Mouse (Mus musculus): ENCODE results near the gene Gypa.

Gene Gypa

GRCm38 (mm10) chr8:80493523-80494345, at the start of gene Gypa:
TSS of gene Gypa (plus strand) at chr8:80493781.
- peak in 1 of 2 experiments; percentile 10 for DNase-seq

DNA sequence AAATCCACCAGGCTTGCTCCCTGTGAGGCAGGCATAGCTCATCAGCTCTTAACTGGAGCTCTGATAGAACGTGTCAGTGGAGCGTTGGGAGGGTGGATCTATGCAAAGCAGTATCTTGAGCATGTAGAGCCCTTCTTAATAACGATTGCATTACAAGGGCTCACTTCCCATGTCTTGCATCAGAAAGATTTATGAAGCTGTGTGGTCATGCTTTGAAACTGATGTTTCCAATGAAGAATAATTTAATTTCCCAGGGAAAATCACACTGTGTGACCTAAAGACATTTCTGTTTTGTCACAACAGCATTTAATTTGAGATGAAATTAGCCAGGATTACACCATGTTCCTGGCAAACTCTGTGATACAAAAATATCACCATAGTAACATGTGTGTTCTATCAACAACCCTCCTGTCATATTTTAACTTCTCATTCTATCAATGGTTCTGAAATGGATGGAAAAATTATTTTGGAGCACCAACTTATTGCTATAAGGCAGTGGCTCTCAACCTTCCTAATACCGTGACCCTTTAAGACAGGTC, 49.0 kb upstream of the Gypa start:
- no peak for DNase-seq

DNA sequence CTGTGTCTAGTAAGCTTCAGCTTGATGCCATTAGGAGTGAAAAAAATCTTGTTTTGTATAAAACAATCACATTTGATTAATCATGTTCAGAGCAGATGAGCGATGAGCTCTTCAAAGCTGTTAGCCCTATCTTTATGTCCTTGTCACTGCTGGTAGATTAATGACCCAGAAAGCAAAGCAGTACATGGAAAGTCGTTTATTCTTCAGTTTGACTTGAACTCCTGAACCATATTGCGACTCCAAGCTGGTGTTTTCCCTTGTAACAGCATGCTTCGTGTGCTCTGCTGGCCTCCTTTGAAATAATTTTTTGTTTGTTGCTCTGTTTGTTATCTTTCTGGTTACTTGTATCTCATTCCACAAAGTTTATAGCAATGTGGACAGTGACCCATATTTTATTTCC, 46.4 kb upstream of the Gypa start:
- DNase-seq = no peak

DNA sequence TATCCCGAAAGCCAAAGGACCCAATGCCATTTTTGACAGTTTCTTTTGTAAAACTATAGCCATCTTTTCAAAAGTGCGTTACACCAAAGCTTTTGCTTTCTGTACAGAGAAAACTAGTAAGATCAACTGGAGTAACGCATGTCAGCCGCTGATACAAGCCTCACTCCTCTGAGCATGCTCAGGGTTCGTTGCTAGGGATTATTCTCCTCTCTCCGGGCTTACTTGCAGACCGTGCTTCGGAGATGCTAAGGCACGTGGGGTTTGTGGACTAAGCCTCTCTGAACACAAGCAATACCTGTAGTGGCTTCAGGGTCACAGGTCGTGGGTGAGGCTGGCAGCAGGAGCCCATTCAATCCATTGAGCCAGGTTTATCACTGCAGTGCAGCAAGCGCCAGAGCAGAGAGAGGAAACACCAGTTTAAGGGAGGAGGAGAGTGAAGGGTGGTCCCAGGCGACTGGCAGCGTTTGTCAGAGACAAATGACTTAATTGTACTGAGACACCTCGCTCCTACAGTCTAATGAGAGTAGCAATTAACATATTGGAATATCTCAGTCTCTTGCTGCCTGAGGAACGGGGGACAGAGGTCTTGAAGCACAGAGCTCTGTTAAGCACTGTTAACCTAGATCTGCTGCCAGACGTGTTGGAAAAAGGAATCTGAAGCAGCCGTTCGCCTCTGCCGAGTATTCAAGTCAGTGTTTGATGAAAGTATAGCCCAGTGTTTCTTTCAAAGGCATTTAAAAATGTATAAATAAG, 41.5 kb upstream of the Gypa start:
- DNase-seq = no peak

DNA sequence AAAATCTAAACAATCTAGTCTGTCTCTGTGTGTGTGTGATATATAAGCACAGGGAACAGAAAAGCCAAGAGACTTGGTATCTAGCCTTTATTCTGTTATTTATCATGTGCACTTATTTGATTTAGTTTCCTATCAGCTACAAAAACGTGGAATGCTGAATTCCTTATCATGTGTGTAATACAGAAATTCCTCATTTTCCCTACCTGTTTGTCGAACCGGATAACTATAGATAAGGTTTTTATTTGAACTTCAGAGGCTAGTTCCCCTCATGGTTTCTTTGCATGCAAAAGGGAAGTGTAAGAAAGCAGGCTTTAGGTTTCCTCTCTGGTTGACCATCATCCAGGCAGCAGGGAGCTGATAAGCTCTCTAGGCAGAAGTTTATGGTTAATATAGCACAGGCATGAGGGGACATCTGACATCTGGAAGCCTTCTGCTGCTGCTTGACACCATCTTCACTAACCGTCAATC, 30.1 kb upstream of the Gypa start:
- DNase-seq = no peak

DNA sequence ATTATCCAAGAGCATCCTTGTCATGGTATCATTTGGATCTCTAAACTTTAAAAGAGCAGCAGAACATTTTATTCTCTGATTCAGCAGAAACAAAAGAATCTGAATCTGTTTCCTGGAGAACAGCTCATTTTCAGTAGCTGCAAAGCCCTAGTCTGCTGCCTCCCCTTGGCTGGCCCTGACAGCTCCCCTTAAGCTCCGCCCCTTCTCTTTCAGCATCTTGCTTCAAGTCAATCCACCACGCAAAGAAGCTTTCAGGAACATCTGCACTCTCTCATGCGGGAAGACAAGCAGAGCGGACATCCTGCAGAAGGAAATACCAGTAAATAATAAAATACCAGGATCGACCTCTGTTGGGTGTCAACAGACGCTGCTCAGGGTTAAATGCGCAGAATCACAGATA, 18.6 kb upstream of the Gypa start:
- peak in 1 of 2 experiments; percentile 9 for DNase-seq

DNA sequence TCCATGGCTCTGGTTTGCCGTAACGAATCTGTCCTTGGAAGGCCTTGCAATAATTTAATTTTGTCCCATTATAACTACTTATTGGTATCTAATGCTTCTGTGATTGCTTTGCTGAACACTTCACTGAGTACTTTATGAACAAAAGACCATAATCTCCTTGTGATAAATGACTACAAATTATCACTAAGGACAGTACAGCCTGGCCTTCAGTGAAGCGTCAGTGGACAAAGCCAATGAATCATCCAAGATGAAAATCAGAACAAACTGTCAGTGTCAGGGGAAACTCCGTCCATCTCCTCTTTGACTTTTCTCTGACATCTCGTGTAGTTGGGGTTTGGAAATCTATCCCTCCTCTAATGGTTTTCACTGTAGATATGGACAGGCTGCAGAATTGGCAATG, 15.4 kb upstream of the Gypa start:
- DNase-seq = no peak

GRCm38 (mm10) chr8:80479129-80479528, 14.5 kb upstream of the Gypa start:
- DNase-seq = no peak

GRCm38 (mm10) chr8:80482173-80482572, 11.4 kb upstream of the Gypa start:
- no peak for DNase-seq

DNA sequence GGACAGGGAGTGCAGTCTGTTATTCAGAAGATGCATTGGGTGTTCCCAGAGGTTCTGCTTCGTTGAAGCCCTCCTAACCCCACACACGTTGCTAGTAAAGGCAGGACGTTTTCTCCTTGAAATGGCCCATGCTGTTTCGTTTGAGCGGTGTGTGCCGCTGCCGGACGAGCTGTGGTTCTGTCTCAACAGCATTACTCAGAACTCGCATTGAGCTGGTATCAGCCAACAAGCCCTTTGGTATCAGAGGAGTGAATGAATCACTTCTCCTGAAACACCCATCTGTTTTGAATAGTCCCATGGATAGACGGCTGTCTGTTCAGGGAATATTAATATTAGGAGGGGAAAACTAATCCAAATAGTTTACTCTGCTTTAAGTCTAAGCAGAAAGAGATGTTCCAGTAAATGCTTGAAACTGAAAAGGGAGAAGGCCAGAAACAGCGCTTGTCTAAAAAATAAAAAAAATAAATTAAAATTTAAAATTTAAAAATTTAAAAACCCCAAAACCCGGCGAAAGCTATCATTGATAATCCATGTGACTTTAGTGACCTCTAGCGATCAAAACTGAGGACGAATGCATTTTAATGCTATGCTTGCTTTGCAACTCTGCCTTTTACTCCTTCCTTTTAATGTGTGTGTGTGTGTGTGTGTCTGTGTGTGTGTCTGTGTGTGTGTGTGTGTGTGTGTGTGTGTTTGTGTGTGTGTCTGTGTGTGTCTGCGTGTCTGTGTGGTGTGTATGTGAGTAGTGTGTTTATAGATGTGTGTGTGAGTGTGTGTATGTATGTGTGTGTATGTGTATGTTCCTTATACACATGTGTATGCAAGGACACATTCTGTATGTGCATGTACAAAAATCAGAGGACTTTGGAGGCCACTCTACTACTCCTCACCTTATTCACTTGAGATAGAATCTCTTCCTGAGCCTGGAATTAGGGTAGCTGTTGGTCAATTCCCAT, 10.5 kb upstream of the Gypa start:
- DNase-seq = peak; percentile 53 to 76

- DNase-seq = no peak
These were observed 2.0 kb upstream of the Gypa start for GRCm38 (mm10) chr8:80491562-80491961.

DNA sequence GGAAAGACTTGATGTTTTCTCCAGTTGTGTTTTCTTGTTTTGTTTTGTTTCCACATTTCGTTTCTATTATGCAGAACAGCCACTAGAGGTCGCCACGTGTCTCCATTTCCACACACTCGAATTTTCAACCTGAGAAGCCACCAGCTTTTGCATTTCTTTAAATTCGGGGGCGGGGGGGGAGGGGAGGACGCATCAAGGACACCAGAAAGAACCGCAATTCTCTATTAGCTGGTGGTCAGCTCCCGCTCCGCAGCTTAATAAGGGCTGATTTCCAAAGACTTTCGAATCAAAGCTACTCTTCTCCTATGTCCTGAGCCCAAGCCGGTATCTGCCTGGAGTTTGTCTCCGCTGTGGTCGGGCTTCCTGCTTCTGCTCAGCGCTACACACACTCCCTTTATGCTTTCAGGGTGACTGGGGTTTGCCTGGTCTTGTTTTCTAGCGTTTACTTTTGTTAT, 567 bp upstream of the Gypa start:
- peak; percentile 70 to 79 for DNase-seq

DNA sequence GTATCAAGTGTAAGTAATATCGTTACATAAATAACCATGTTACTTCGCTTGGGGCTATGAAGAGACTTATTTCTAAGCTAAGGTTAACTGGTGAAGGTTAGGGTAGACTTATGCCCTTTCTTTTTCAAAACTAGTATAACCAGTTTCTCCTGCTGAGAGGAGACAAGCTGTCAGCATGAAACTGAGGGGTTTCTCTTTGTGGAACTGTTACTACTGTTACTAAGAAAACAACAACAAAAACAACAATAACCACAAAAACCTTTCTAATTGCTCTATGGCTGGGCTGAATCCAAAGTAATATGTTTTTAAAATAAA, 722 bp downstream of the Gypa start:
- no peak for DNase-seq

DNA sequence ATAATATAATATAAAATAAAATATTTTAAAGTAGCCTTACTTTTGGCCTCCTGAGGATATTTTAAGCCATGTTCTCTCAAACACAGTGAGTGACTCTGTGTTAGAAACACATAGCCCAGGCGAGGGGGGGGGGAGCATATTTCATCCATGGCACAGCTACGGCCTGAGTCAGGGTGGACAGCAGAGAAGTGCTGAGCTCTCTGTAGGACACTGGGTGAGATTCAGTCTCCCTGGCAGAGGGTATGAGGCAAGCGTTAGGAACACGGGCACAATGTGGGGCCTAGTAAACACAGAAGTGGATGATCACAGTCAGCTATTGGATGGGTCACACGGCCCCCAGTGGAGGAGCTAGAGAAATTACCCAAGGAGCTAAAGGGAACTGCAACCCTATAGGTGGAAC, 1.2 kb downstream of the Gypa start:
- no peak for DNase-seq

- no peak for DNase-seq
These were observed 1.9 kb downstream of the Gypa start for GRCm38 (mm10) chr8:80495527-80495926.

DNA sequence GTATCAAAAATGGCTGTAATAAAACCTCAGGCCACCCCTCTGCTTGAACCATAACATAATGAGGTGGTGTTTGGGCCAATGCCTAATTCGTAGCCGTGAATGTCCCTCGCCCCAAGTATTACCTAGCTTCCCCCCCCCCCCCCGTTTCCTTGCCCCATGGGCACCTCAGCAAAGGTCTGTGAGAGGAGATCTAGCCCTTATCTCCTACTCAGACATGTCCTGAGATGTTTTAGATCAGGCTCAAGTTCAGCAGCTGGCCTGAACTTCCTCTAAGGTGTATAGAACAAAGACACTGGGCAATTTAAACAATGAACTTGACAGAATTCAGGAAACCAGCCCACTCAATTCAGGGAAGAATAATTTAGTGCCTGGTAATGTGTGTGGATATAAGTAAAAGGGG, 3.7 kb downstream of the Gypa start:
- DNase-seq = no peak

DNA sequence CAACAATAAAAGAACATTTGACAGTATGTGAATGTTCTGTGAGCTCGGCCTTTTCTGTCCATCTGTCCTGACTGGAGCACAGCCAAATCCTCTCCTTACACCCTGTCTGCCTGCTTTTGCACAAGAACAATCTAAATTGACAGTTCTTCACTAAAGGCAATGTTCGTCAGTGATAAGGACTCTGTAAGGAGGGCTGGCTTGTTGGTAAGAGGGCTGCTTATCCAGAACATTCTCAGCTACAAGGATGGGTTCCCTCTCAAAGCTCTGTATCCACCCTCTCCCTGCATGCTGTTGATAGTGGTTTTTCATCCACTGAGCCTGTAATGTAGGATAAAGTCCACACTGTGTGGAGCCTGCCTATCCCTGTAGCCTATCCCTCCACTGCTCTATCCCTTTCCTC, 6.7 kb downstream of the Gypa start:
- peak in 1 of 2 experiments; percentile 13 for DNase-seq

DNA sequence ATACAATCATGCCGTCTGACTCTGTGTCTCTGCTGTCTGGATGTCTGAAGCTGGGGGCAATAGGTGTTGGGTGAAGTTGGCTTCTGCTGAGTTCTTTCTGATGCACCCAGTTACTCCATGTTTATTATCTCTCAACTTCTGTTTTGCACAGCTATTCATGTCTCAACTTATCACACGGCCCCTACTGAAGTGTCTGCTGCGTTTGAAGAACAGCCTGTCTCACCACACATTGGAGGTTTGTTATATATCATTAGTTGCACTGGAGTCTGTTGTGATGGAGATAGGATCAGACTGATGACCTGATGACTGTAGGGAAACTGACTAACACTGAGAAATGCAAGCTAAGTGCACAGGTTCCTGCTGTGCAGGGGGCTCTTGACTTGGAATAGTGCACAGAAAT, 7.2 kb downstream of the Gypa start:
- DNase-seq = no peak

GRCm38 (mm10) chr8:80501283-80501682, 7.7 kb downstream of the Gypa start:
- no peak for DNase-seq

DNA sequence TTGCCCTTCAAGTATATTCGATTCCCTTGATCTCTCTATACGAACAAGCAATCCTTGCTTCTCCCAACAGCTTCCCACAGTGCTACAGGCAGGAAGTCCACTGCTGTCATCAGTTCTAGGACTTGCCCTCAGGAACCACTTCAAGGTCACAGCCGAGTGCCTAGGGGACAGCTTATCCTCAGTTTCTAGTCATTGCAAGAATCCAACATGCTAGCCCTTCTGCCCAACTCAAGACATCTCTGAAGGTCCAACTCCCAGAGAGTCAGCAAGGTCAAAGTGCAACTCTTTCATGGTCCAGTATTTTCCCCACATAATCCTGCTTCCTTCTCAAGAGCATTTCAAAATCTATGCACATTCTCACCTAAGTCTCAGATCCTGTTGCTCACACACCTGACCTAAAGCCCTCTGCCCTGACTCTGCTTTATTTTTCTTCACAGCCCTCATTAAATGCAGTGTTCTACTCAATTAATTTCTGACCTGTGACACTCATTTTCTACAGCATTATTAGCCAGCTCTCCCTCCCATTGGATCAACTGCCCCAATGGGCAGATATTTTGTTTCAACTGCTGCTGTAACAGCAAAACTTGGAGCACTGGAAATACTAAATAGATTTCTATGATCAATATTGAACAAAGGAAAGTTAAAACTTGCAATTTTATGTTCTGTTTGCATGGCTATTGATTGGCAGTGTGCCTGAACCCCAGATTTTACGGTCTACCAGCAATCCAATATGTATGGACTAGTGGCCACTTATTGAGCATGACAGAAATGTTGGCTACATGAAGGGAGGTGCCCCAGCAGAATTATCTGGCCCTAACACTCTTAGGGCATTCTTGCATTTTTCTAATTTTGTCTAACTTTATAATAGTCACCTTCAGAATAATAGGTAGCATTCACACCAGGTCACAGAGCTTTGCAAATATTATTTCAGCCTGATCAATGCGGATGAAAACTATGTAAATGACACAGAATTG, 33.1 kb downstream of the Gypa start:
- DNase-seq = no peak

DNA sequence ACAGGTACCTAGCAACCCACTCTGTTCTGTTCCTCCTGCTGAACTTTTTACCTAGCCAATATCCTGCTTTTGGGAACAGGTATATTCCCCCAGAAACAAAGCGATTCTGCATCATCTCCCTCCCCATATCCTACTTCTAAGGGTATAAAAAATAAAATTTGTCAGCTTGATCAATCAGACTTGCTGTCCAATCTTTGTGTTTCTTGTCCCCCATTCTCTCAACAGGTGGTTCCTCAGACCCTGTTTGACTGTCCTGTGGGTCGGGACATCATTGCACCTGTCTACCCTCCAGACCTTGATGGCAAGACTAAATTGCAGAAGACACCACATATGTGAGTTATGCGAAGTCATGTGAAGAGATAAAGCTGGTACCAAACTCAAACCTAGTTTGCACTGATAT, 48.3 kb downstream of the Gypa start:
- DNase-seq = no peak

DNA sequence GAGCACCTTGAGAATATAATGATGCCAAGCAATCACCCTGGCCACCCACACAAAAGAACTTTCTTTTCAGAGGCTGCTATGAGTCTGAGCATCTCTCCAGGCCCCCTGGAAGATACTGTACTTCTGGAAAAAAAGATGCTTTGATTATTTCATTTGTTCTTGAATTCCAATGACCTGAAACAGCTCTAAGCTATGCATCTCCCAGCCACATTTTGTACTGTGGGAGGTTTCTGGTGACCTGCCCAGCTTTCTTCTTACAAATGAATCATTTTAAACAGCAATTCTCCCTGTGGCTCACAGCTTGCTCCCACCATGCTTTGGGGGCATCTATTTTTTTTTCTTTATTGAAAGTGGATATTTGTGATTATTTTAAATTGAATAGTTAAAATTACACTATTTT, 56.9 kb downstream of the Gypa start:
- DNase-seq = no peak
